Mouse (Mus musculus): Measurements from ENCODE around the gene Prkag2. TPM values are rescaled to one million over a fixed set of nuclear protein-coding genes. Genes with fewer than 3 reads are reported as not detected.
A peak's percentile ranks its signal among the peaks of the same experiment; 100 is the strongest.

Prkag2 gene
- polyA plus RNA-seq, 1 experiment from 2014 or later = 97.6 TPM

DNA sequence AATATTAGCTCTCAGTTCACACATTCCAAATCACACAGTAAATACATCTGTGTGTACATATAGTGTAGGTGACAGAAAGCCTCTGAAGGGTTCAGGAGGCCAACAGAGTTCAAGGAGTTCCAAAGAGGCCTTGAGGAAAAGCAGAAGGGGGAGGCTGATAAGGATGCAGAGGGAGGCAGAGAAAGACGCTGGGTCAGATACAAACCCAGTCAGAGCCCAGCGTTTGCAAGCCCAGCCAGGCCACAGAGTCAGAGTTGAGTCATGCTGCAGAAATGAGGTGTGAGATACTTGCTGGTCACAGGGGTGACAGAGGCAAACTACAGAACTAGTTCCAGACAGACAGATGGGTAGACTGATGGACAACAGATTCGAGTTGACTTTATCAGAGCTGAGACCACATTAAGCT is 70.2 kb downstream of the Prkag2 start:
- no peaks in the 10 kb centered on the region for H3K9me3 ChIP-seq (ENCODE audit: control insufficient read depth, low read length)
- no peak overlapping the region for H3K4me2 ChIP-seq (ENCODE audit: low read length)
- no peak overlapping the region for H3K9ac ChIP-seq (replicated peaks; ENCODE audit: low read length)
- no peak overlapping the region for H3K4me3 ChIP-seq (replicated peaks; ENCODE audit: low read depth, low read length)
- H3K36me3 ChIP-seq (ENCODE audit: control insufficient read depth, insufficient read depth, low read length) = no peaks in the 10 kb centered on the region
- no peaks in the 10 kb centered on the region for H3K4me1 ChIP-seq (ENCODE audit: control insufficient read depth, insufficient read depth, low read length)
- no peak overlapping the region for H3K27ac ChIP-seq (replicated peaks; ENCODE audit: low read depth, low read length)
- DNase-seq (no peak), ATAC-seq (ENCODE audit: low FRiP score, low TSS enrichment) (no peak)
- H3K27me3 ChIP-seq (ENCODE audit: control insufficient read depth, insufficient read depth, low read length) = no peaks in the 10 kb centered on the region
- 71% methylated on average over 3 of the region's 3 CpGs for WGBS

DNA sequence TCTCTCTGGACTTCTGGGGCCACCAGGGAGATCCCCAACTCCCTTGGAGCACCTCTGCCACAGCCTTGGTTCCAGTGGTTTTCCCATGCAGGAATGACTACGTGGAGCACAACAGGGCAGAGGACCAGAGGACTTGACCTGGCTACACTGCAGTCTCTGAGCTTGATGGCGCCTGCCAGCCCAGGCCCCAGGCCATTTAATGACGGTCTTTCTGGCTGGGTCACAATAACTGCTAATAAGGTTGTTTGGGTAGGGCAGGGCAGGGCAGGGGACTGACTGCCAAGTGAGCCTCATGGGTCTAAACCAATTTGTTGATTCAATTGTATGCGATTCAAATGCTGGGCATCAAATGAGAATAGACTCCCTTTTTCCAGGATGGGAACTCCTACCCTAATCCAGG is 72.8 kb downstream of the Prkag2 start:
- ATAC-seq (ENCODE audit: low FRiP score, low TSS enrichment) = no peak
- Histone ChIP-seq H3K27ac (replicated peaks; ENCODE audit: low read depth, low read length) (no peak overlapping the region), H3K27me3 (ENCODE audit: control insufficient read depth, insufficient read depth, low read length) (no peaks in the 10 kb centered on the region), H3K36me3 (ENCODE audit: control insufficient read depth, insufficient read depth, low read length) (no peaks in the 10 kb centered on the region), H3K4me3 (replicated peaks; ENCODE audit: low read depth, low read length) (no peak overlapping the region), H3K4me1 (ENCODE audit: control insufficient read depth, insufficient read depth, low read length) (no peaks in the 10 kb centered on the region), H3K9me3 (ENCODE audit: control insufficient read depth, low read length) (no peaks in the 10 kb centered on the region), H3K4me2 (ENCODE audit: low read length) (no peak overlapping the region), H3K9ac (replicated peaks; ENCODE audit: low read length) (no peak overlapping the region)
- no peak for DNase-seq
- 72% methylated on average over 4 of the region's 4 CpGs for WGBS

DNA sequence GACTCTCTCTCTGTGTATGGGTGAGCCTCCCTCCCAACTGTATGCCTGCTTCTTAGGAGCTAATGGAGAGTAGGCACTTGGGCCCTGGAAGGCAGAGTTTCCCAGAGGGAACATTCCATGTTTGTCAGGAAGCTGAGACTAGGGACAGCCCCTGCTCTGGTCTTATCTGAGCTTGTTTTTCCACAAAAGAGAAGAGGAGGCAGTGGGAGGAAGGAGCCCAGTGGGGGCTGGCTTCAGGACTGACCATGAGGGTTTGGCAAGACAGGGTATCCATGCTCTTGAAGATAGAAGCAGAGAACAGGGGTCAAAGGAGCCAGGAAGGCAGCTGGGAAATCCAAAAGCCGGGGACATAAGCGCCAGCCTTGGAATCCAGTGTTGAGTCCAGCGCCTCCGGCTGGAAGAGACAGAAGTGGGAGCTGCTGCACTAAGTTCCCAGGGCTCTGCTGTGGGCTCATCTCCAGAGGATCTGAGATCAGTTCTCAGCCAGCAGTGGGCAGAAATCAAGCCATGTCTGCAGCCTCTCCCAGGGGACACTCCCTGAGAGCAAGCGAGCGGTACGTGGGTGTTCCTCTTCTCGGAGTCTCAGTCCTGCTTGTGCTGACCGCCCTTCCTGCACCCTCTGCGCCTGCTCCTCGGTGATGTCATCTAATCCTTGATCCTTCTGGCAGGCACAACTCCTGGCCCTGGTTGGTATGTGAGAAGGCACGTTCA is 75.0 kb downstream of the Prkag2 start:
- Histone ChIP-seq H3K27me3 (ENCODE audit: control insufficient read depth, insufficient read depth, low read length) (no peaks in the 10 kb centered on the region), H3K4me2 (ENCODE audit: low read length) (no peak overlapping the region), H3K9me3 (ENCODE audit: control insufficient read depth, low read length) (no peaks in the 10 kb centered on the region), H3K4me3 (replicated peaks; ENCODE audit: low read depth, low read length) (no peak overlapping the region), H3K4me1 (ENCODE audit: control insufficient read depth, insufficient read depth, low read length) (no peaks in the 10 kb centered on the region), H3K36me3 (ENCODE audit: control insufficient read depth, insufficient read depth, low read length) (no peaks in the 10 kb centered on the region), H3K9ac (replicated peaks; ENCODE audit: low read length) (no peak overlapping the region), H3K27ac (replicated peaks; ENCODE audit: low read depth, low read length) (no peak overlapping the region)
- ATAC-seq (ENCODE audit: low FRiP score, low TSS enrichment) (no peak), DNase-seq (no peak)
- 70% methylated on average over 12 of the region's 12 CpGs for WGBS

DNA sequence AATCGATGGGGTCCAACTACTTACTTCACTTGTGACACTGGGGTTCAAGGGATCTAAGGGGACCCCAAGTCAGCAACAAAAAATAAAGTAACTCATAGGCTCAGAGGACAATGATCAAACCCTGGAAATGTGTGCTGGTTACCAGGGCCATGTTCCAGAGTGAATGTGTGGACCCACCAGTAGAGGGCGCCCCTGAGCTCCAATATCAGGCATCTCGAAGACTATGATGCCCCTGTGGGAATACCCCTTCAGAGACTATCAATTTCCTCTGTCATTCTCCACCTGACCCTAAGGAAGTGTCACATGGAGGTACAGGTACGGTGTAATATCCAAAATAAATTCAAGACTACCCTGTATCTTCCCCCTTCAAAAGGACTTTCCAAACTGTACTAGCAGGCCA is 77.5 kb downstream of the Prkag2 start:
- ATAC-seq (ENCODE audit: low FRiP score, low TSS enrichment) (no peak), DNase-seq (peak; percentile 52)
- H3K27ac ChIP-seq (replicated peaks; ENCODE audit: low read depth, low read length) = no peak overlapping the region
- H3K4me2 ChIP-seq (ENCODE audit: low read length) = no peak overlapping the region
- no peak overlapping the region for H3K4me3 ChIP-seq (replicated peaks; ENCODE audit: low read depth, low read length)
- no peak overlapping the region for H3K9ac ChIP-seq (replicated peaks; ENCODE audit: low read length)
- no peaks in the 10 kb centered on the region for H3K4me1 ChIP-seq (ENCODE audit: control insufficient read depth, insufficient read depth, low read length)
- no peaks in the 10 kb centered on the region for H3K27me3 ChIP-seq (ENCODE audit: control insufficient read depth, insufficient read depth, low read length)
- no peaks in the 10 kb centered on the region for H3K36me3 ChIP-seq (ENCODE audit: control insufficient read depth, insufficient read depth, low read length)
- 45% methylated on average over 4 of the region's 4 CpGs for WGBS
- H3K9me3 ChIP-seq (ENCODE audit: control insufficient read depth, low read length) = no peaks in the 10 kb centered on the region

GRCm38 (mm10) chr5:25019221-25019620 is 81.2 kb downstream of the Prkag2 start:
- WGBS = 85% methylated on average over 6 of the region's 6 CpGs
- Histone ChIP-seq H3K4me1 (ENCODE audit: control insufficient read depth, insufficient read depth, low read length) (no peaks in the 10 kb centered on the region), H3K4me3 (replicated peaks; ENCODE audit: low read depth, low read length) (no peak overlapping the region), H3K27ac (replicated peaks; ENCODE audit: low read depth, low read length) (no peak overlapping the region), H3K36me3 (ENCODE audit: control insufficient read depth, insufficient read depth, low read length) (no peaks in the 10 kb centered on the region), H3K9me3 (ENCODE audit: control insufficient read depth, low read length) (no peaks in the 10 kb centered on the region), H3K27me3 (ENCODE audit: control insufficient read depth, insufficient read depth, low read length) (no peaks in the 10 kb centered on the region), H3K9ac (replicated peaks; ENCODE audit: low read length) (no peak overlapping the region), H3K4me2 (ENCODE audit: low read length) (no peak overlapping the region)
- DNase-seq (no peak), ATAC-seq (ENCODE audit: low FRiP score, low TSS enrichment) (no peak)

- H3K27me3 ChIP-seq (ENCODE audit: control insufficient read depth, insufficient read depth, low read length) = no peaks in the 10 kb centered on the region
- no peak for ATAC-seq (ENCODE audit: low FRiP score, low TSS enrichment)
- 90% methylated on average over 4 of the region's 4 CpGs for WGBS
- H3K4me3 ChIP-seq (replicated peaks; ENCODE audit: low read depth, low read length) = no peak overlapping the region
- no peak overlapping the region for H3K27ac ChIP-seq (replicated peaks; ENCODE audit: low read depth, low read length)
- H3K4me1 ChIP-seq (ENCODE audit: control insufficient read depth, insufficient read depth, low read length) = 0 out of 2 replicates have a peak, but pooled peaks cover 6% of the 10 kb centered on the region
- no peak overlapping the region for H3K4me2 ChIP-seq (ENCODE audit: low read length)
- DNase-seq = no peak
- no peaks in the 10 kb centered on the region for H3K36me3 ChIP-seq (ENCODE audit: control insufficient read depth, insufficient read depth, low read length)
- H3K9ac ChIP-seq (replicated peaks; ENCODE audit: low read length) = no peak overlapping the region
- H3K9me3 ChIP-seq (ENCODE audit: control insufficient read depth, low read length) = no peaks in the 10 kb centered on the region
These were observed 88.3 kb downstream of the Prkag2 start for GRCm38 (mm10) chr5:25012134-25012533.

GRCm38 (mm10) chr5:25011019-25011485 is 89.4 kb downstream of the Prkag2 start:
- Histone ChIP-seq H3K4me2 (ENCODE audit: low read length) (peak overlapping the region; percentile 32), H3K4me1 (ENCODE audit: control insufficient read depth, insufficient read depth, low read length) (0 out of 2 replicates have a peak, but pooled peaks cover 6% of the 10 kb centered on the region), H3K4me3 (replicated peaks; ENCODE audit: low read depth, low read length) (no peak overlapping the region), H3K9me3 (ENCODE audit: control insufficient read depth, low read length) (no peaks in the 10 kb centered on the region), H3K27ac (replicated peaks; ENCODE audit: low read depth, low read length) (no peak overlapping the region), H3K9ac (replicated peaks; ENCODE audit: low read length) (no peak overlapping the region; the same call in 1 of the 2 replicates), H3K36me3 (ENCODE audit: control insufficient read depth, insufficient read depth, low read length) (no peaks in the 10 kb centered on the region), H3K27me3 (ENCODE audit: control insufficient read depth, insufficient read depth, low read length) (no peaks in the 10 kb centered on the region)
- DNase-seq = peak; percentile 94
- 11% methylated on average over 8 of the region's 8 CpGs for WGBS
- peak; percentile 46 for ATAC-seq (ENCODE audit: low FRiP score, low TSS enrichment)

DNA sequence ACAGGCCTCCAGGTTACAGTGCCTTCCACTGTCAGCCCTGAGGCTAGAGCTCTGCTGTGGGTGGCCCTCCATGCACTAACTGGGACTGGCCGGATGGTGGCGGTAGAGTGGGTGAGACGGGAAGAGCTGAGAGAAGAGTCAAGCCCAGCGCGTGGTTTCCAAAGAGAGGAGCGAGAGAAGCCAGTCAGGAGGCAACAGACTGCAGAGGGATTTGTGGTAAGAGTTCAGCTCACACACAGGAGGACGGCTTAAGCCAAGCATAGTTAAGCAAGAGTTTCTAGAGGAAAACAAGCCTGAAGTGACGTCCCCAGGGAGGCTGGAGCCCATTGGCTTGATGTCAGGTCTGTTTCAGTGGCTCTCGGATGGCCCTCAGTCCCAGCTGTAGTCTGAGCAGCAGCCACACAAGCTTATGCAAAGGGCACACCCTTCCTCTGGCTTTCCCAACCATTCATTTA is 90.0 kb downstream of the Prkag2 start:
- Histone ChIP-seq H3K27me3 (ENCODE audit: control insufficient read depth, insufficient read depth, low read length) (no peaks in the 10 kb centered on the region), H3K9ac (replicated peaks; ENCODE audit: low read length) (no peak overlapping the region), H3K4me1 (ENCODE audit: control insufficient read depth, insufficient read depth, low read length) (0 out of 2 replicates have a peak, but pooled peaks cover 6% of the 10 kb centered on the region), H3K9me3 (ENCODE audit: control insufficient read depth, low read length) (no peaks in the 10 kb centered on the region), H3K27ac (replicated peaks; ENCODE audit: low read depth, low read length) (no peak overlapping the region), H3K4me2 (ENCODE audit: low read length) (peak overlapping the region; percentile 32), H3K36me3 (ENCODE audit: control insufficient read depth, insufficient read depth, low read length) (no peaks in the 10 kb centered on the region), H3K4me3 (replicated peaks; ENCODE audit: low read depth, low read length) (no peak overlapping the region)
- 3% methylated on average over 9 of the region's 9 CpGs for WGBS
- DNase-seq = peak; percentile 88
- ATAC-seq (ENCODE audit: low FRiP score, low TSS enrichment) = peak; percentile 56; the same call in 1 of the 2 replicates

DNA sequence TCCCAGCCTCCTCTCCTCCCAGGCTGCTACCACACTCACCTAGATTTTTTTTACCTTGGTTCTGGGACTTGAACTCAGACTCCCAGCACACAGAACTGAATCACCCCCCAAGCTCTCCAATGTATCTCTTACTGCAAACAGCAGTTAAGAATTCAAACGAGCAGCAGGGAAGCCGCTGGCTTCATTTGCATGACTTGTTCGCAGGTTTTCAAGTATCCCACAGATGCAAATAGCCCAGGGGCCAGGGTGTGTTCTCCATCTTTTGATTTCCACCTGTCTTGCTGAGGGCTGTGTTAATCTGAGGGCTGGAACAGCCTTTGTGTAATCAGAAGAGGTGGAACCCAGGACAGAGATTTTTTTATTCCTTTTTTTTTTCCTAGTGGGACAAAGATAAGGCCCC is 90.7 kb downstream of the Prkag2 start:
- no peaks in the 10 kb centered on the region for H3K27me3 ChIP-seq (ENCODE audit: control insufficient read depth, insufficient read depth, low read length)
- H3K27ac ChIP-seq (replicated peaks; ENCODE audit: low read depth, low read length) = no peak overlapping the region
- no peak overlapping the region for H3K4me3 ChIP-seq (replicated peaks; ENCODE audit: low read depth, low read length)
- 0 out of 2 replicates have a peak overlapping the region, but pooled peaks have one; percentile 16 for H3K9ac ChIP-seq (replicated peaks; ENCODE audit: low read length)
- no peak for ATAC-seq (ENCODE audit: low FRiP score, low TSS enrichment)
- no peaks in the 10 kb centered on the region for H3K36me3 ChIP-seq (ENCODE audit: control insufficient read depth, insufficient read depth, low read length)
- DNase-seq = no peak
- WGBS = 35% methylated on average over 3 of the region's 3 CpGs
- no peak overlapping the region for H3K4me2 ChIP-seq (ENCODE audit: low read length)
- 0 out of 2 replicates have a peak, but pooled peaks cover 6% of the 10 kb centered on the region for H3K4me1 ChIP-seq (ENCODE audit: control insufficient read depth, insufficient read depth, low read length)
- no peaks in the 10 kb centered on the region for H3K9me3 ChIP-seq (ENCODE audit: control insufficient read depth, low read length)

Data from midbrain, embryonic 14.5 days (tissue).